Mouse (Mus musculus) 416B (cell line): ENCODE measurements at regions not wholly inside any gene's neighbourhood (a gene's known extent, or its start where the extent isn't known, plus 50 kb on each side); places are given as distances from the start of the nearest gene placed in this dataset.
A peak's percentile ranks its signal among the peaks of the same experiment; 100 is the strongest.

ENCODE experiments used
- DNase-seq: peaks from one replicate; pipeline ENCODE4 v3.0.0; 2011; ENCODE audit warnings: low read depth

GRCm38 (mm10) chr1:71830379-71830778, 177.4 kb upstream of the Fn1 start:
- peak; percentile 1 for DNase-seq

- DNase-seq, result no peak
Observed at GRCm38 (mm10) chr1:71824410-71824809, 171.4 kb upstream of the Fn1 start.

- no peak for DNase-seq
Observed at GRCm38 (mm10) chr1:71822123-71822522, 169.1 kb upstream of the Fn1 start.

GRCm38 (mm10) chr1:71821099-71821498, 168.1 kb upstream of the Fn1 start:
- DNase-seq, result no peak

GRCm38 (mm10) chr1:71816306-71816705, 163.3 kb upstream of the Fn1 start:
- DNase-seq, result no peak

- DNase-seq, result no peak
Observed at GRCm38 (mm10) chr1:71814141-71814540, 161.1 kb upstream of the Fn1 start.

- DNase-seq, result no peak
Observed at GRCm38 (mm10) chr1:71812171-71812695, 159.2 kb upstream of the Fn1 start.

GRCm38 (mm10) chr1:71811196-71811788, 158.3 kb upstream of the Fn1 start:
- DNase-seq, result no peak

GRCm38 (mm10) chr1:71808005-71808404, 155.0 kb upstream of the Fn1 start:
- DNase-seq, result no peak

- no peak for DNase-seq
Observed at GRCm38 (mm10) chr1:71807586-71807985, 154.6 kb upstream of the Fn1 start.

- no peak for DNase-seq
Observed at GRCm38 (mm10) chr1:71801283-71802066, 148.5 kb upstream of the Fn1 start.

- DNase-seq, result no peak
Observed at GRCm38 (mm10) chr1:71800581-71800980, 147.6 kb upstream of the Fn1 start.

- DNase-seq, result no peak
Observed at GRCm38 (mm10) chr1:71798636-71799035, 145.6 kb upstream of the Fn1 start.

GRCm38 (mm10) chr1:71788408-71788807, 135.4 kb upstream of the Fn1 start:
- DNase-seq, result no peak

- DNase-seq, result no peak
Observed at GRCm38 (mm10) chr1:71784880-71785279, 131.9 kb upstream of the Fn1 start.

GRCm38 (mm10) chr1:71778292-71778691, 125.3 kb upstream of the Fn1 start:
- DNase-seq, result no peak

- no peak for DNase-seq
Observed at GRCm38 (mm10) chr1:71775865-71776501, 123.0 kb upstream of the Fn1 start.

- no peak for DNase-seq
Observed at GRCm38 (mm10) chr1:71772526-71772925, 119.5 kb upstream of the Fn1 start.

GRCm38 (mm10) chr1:71771798-71772197, 118.8 kb upstream of the Fn1 start:
- no peak for DNase-seq

GRCm38 (mm10) chr1:71769595-71769994, 116.6 kb upstream of the Fn1 start:
- DNase-seq, result no peak

GRCm38 (mm10) chr1:71767705-71768104, 114.7 kb upstream of the Fn1 start:
- no peak for DNase-seq

- DNase-seq, result no peak
Observed at GRCm38 (mm10) chr1:71767076-71767475, 114.1 kb upstream of the Fn1 start.

- DNase-seq, result no peak
Observed at GRCm38 (mm10) chr1:71764951-71765350, 112.0 kb upstream of the Fn1 start.
